Mouse (Mus musculus): Measurements from ENCODE around the gene Nprl2. TPM values are rescaled to one million over a fixed set of nuclear protein-coding genes. Genes with fewer than 3 reads are reported as not detected.

Gene Nprl2
- polyA plus RNA-seq, 1 experiment from 2014 or later = 32.4 TPM

DNA sequence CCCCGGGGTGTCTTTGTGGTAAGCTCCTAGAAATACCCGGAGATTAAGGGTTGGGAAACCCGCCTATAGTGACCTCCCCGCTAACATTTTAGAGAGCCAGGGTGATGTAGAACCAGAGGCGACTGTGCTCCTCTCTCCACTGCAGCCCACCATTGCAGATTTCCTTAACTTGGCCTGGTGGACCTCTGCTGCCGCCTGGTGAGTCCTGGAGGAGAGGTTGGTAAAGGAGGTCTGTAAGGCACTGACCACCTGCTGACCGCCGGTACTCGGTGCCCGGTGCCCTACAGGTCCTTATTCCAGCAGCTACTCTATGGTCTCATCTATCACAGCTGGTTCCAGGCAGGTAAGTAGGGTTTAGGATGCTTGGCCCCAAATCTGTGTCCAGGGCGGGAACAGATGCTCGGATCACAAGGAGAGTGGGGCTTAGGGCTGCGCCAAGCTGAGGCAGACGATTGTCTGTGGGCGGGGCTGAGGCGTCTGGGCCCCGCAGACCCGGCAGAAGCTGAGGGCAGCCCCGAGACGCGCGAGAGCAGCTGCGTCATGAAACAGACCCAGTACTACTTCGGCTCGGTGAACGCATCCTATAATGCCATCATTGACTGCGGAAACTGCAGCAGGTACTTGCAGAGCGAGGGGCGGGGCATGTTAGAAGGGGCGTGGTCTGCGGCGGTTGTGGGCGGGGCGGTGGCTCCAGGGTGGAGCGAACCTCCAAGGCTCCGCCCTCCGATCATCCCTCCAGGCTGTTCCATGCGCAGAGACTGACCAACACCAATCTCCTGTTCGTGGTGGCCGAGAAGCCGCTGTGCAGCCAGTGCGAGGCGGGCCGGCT lies 15.6 kb upstream of the Nprl2 start:
- WGBS = 12% methylated on average over 44 of the region's 44 CpGs
- Histone ChIP-seq H3K27me3 (ENCODE audit: control insufficient read depth, insufficient read depth, low read length) (peaks cover 13% of the 10 kb centered on the region), H3K36me3 (ENCODE audit: control insufficient read depth, insufficient read depth) (no peaks in the 10 kb centered on the region), H3K4me1 (ENCODE audit: control insufficient read depth, insufficient read depth, low read length) (peaks cover 12% of the 10 kb centered on the region), H3K4me3 (ENCODE audit: low read length) (peak overlapping the region; percentile 42), H3K4me2 (ENCODE audit: low read depth, low read length) (peak overlapping the region; percentile 67), H3K9me3 (replicated peaks; ENCODE audit: control insufficient read depth, low read length) (no peaks in the 10 kb centered on the region), H3K27ac (ENCODE audit: low read length) (no peak overlapping the region), H3K9ac (ENCODE audit: low read length) (peak overlapping the region; percentile 18)
- peak; percentile 38 for ATAC-seq (replicated peaks; ENCODE audit: extremely low read depth, insufficient read depth, low FRiP score)

GRCm38 (mm10) chr9:107533791-107534407 lies 8.1 kb upstream of the Nprl2 start, which contains the start of gene Tmem115:
Tmem115 (plus strand) TSS chr9:107533945.
- H3K4me1 ChIP-seq (ENCODE audit: control insufficient read depth, insufficient read depth, low read length) = peaks cover 19% of the 10 kb centered on the region
- peak within 1 kb of the TSS; percentile 79 for H3K27ac ChIP-seq (ENCODE audit: low read length)
- ATAC-seq (replicated peaks; ENCODE audit: extremely low read depth, insufficient read depth, low FRiP score) = peak; percentile 99
- peak within 1 kb of the TSS; percentile 81 for H3K4me3 ChIP-seq (ENCODE audit: low read length)
- H3K9ac ChIP-seq (ENCODE audit: low read length) = peak within 1 kb of the TSS; percentile 89
- no peaks in the 10 kb centered on the region for H3K27me3 ChIP-seq (ENCODE audit: control insufficient read depth, insufficient read depth, low read length)
- H3K36me3 ChIP-seq (ENCODE audit: control insufficient read depth, insufficient read depth) = peaks cover 14% of the 10 kb centered on the region
- peak within 1 kb of the TSS; percentile 87 for H3K4me2 ChIP-seq (ENCODE audit: low read depth, low read length)
- no peaks in the 10 kb centered on the region for H3K9me3 ChIP-seq (replicated peaks; ENCODE audit: control insufficient read depth, low read length)
- WGBS = under 1% methylated on average over 48 of the region's 48 CpGs

DNA sequence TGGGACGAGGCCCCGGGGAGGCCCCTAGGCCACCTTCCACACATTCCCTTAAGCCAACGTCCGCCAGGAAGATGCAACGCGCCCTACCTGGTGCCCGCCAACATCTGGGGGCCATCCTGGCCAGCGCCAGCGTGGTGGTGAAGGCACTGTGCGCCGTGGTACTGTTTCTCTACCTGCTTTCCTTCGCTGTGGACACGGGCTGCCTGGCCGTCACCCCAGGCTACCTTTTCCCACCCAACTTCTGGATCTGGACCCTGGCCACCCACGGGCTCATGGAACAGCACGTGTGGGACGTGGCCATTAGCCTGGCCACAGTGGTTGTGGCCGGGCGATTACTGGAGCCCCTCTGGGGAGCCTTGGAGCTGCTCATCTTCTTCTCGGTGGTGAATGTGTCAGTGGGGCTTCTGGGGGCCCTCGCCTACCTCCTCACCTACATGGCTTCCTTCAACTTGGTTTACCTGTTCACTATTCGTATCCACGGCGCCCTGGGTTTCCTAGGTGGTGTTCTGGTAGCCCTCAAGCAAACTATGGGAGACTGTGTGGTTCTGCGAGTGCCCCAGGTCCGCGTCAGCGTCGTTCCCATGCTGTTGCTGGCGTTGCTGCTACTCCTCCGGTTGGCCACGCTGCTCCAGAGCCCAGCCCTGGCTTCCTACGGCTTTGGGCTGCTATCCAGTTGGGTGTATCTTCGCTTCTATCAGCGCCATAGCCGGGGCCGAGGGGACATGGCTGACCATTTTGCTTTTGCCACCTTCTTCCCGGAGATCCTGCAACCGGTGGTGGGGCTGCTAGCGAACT lies 7.4 kb upstream of the Nprl2 start:
- no peaks in the 10 kb centered on the region for H3K9me3 ChIP-seq (replicated peaks; ENCODE audit: control insufficient read depth, low read length)
- H3K36me3 ChIP-seq (ENCODE audit: control insufficient read depth, insufficient read depth) = peaks cover 21% of the 10 kb centered on the region
- H3K4me1 ChIP-seq (ENCODE audit: control insufficient read depth, insufficient read depth, low read length) = peaks cover 19% of the 10 kb centered on the region
- peak overlapping the region; percentile 79 for H3K27ac ChIP-seq (ENCODE audit: low read length)
- peak overlapping the region; percentile 87 for H3K4me2 ChIP-seq (ENCODE audit: low read depth, low read length)
- H3K4me3 ChIP-seq (ENCODE audit: low read length) = peak overlapping the region; percentile 81
- H3K9ac ChIP-seq (ENCODE audit: low read length) = peak overlapping the region; percentile 89
- no peaks in the 10 kb centered on the region for H3K27me3 ChIP-seq (ENCODE audit: control insufficient read depth, insufficient read depth, low read length)
- peak; percentile 19; the same call in 1 of the 2 replicates for ATAC-seq (replicated peaks; ENCODE audit: extremely low read depth, insufficient read depth, low FRiP score)
- WGBS = under 1% methylated on average over 40 of the region's 40 CpGs

GRCm38 (mm10) chr9:107538231-107538630 lies 3.8 kb upstream of the Nprl2 start:
- Histone ChIP-seq H3K9me3 (replicated peaks; ENCODE audit: control insufficient read depth, low read length) (no peaks in the 10 kb centered on the region), H3K4me3 (ENCODE audit: low read length) (no peak overlapping the region), H3K4me1 (ENCODE audit: control insufficient read depth, insufficient read depth, low read length) (peaks cover 35% of the 10 kb centered on the region), H3K9ac (ENCODE audit: low read length) (no peak overlapping the region), H3K27me3 (ENCODE audit: control insufficient read depth, insufficient read depth, low read length) (no peaks in the 10 kb centered on the region), H3K4me2 (ENCODE audit: low read depth, low read length) (no peak overlapping the region), H3K36me3 (ENCODE audit: control insufficient read depth, insufficient read depth) (peaks cover 21% of the 10 kb centered on the region), H3K27ac (ENCODE audit: low read length) (no peak overlapping the region)
- WGBS = 89% methylated on average over 7 of the region's 7 CpGs
- ATAC-seq (replicated peaks; ENCODE audit: extremely low read depth, insufficient read depth, low FRiP score) = no peak

DNA sequence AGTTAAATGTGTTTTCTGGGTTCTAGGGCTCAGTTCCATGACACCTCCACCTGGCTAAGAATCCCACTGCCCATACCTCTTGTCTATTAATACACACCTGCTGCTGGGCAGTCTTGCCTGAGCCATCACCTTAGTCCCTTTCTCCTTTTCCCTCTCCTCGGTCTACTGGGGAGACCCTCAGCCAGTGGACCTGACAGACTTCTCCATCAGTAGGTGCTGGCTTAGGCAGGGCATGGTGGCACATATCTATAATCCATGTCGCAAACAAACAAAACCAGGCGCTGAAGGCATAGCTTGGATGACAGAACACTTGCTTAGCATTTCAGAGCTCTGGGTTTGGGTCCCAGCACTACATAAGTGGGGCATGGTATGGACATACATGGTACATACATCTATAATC lies 3.3 kb upstream of the Nprl2 start:
- Histone ChIP-seq H3K4me2 (ENCODE audit: low read depth, low read length) (no peak overlapping the region), H3K27me3 (ENCODE audit: control insufficient read depth, insufficient read depth, low read length) (no peaks in the 10 kb centered on the region), H3K27ac (ENCODE audit: low read length) (no peak overlapping the region), H3K9ac (ENCODE audit: low read length) (no peak overlapping the region), H3K4me1 (ENCODE audit: control insufficient read depth, insufficient read depth, low read length) (peaks cover 35% of the 10 kb centered on the region), H3K9me3 (replicated peaks; ENCODE audit: control insufficient read depth, low read length) (no peaks in the 10 kb centered on the region), H3K36me3 (ENCODE audit: control insufficient read depth, insufficient read depth) (peaks cover 21% of the 10 kb centered on the region), H3K4me3 (ENCODE audit: low read length) (no peak overlapping the region)
- no peak for ATAC-seq (replicated peaks; ENCODE audit: extremely low read depth, insufficient read depth, low FRiP score)
- 88% methylated on average over 3 of the region's 3 CpGs for WGBS

- Histone ChIP-seq H3K4me3 (ENCODE audit: low read length) (no peak overlapping the region), H3K4me2 (ENCODE audit: low read depth, low read length) (no peak overlapping the region), H3K27ac (ENCODE audit: low read length) (no peak overlapping the region), H3K4me1 (ENCODE audit: control insufficient read depth, insufficient read depth, low read length) (peaks cover 35% of the 10 kb centered on the region), H3K9ac (ENCODE audit: low read length) (no peak overlapping the region), H3K27me3 (ENCODE audit: control insufficient read depth, insufficient read depth, low read length) (no peaks in the 10 kb centered on the region), H3K36me3 (ENCODE audit: control insufficient read depth, insufficient read depth) (peaks cover 30% of the 10 kb centered on the region), H3K9me3 (replicated peaks; ENCODE audit: control insufficient read depth, low read length) (no peaks in the 10 kb centered on the region)
- ATAC-seq (replicated peaks; ENCODE audit: extremely low read depth, insufficient read depth, low FRiP score) = no peak
- WGBS = 87% methylated on average over 8 of the region's 8 CpGs
Measured at GRCm38 (mm10) chr9:107539940-107540339, 2.1 kb upstream of the Nprl2 start.

DNA sequence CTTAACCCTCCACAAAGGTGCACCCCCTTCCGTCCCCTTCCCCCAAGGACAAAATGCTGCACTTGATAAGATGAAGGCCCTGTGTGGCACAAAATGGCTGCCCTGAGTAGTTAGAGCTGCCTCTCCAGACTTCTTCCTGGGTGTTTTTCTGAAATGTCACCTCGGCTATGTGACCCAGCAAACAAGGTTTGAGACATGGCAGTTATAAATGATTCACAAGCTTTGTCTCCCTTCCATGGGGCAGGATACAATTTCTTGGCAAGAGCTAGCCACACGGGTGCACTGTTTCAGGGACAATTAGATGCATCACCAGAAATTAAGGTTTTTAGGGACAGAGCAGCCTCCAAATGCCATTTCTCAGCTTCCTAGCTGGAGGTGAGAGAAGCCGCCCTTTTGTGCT lies 1.6 kb upstream of the Nprl2 start:
- Histone ChIP-seq H3K27me3 (ENCODE audit: control insufficient read depth, insufficient read depth, low read length) (no peaks in the 10 kb centered on the region), H3K27ac (ENCODE audit: low read length) (no peak overlapping the region), H3K4me2 (ENCODE audit: low read depth, low read length) (no peak overlapping the region), H3K4me1 (ENCODE audit: control insufficient read depth, insufficient read depth, low read length) (peaks cover 34% of the 10 kb centered on the region), H3K9me3 (replicated peaks; ENCODE audit: control insufficient read depth, low read length) (no peaks in the 10 kb centered on the region), H3K4me3 (ENCODE audit: low read length) (no peak overlapping the region), H3K9ac (ENCODE audit: low read length) (no peak overlapping the region), H3K36me3 (ENCODE audit: control insufficient read depth, insufficient read depth) (peaks cover 30% of the 10 kb centered on the region)
- 70% methylated on average over 4 of the region's 4 CpGs for WGBS
- no peak for ATAC-seq (replicated peaks; ENCODE audit: extremely low read depth, insufficient read depth, low FRiP score)

GRCm38 (mm10) chr9:107541005-107541404 lies 1.0 kb upstream of the Nprl2 start:
- H3K4me1 ChIP-seq (ENCODE audit: control insufficient read depth, insufficient read depth, low read length) = peaks cover 28% of the 10 kb centered on the region
- H3K36me3 ChIP-seq (ENCODE audit: control insufficient read depth, insufficient read depth) = peaks cover 30% of the 10 kb centered on the region
- H3K27me3 ChIP-seq (ENCODE audit: control insufficient read depth, insufficient read depth, low read length) = no peaks in the 10 kb centered on the region
- H3K4me2 ChIP-seq (ENCODE audit: low read depth, low read length) = peak overlapping the region; percentile 99
- peak overlapping the region; percentile 90 for H3K9ac ChIP-seq (ENCODE audit: low read length)
- no peaks in the 10 kb centered on the region for H3K9me3 ChIP-seq (replicated peaks; ENCODE audit: control insufficient read depth, low read length)
- 30% methylated on average over 10 of the region's 10 CpGs for WGBS
- H3K4me3 ChIP-seq (ENCODE audit: low read length) = peak overlapping the region; percentile 92
- H3K27ac ChIP-seq (ENCODE audit: low read length) = no peak overlapping the region
- no peak for ATAC-seq (replicated peaks; ENCODE audit: extremely low read depth, insufficient read depth, low FRiP score)

All from heart, embryonic 16.5 days (tissue).